Mouse (Mus musculus) erythroblast, embryonic 14.5 days (primary cell): Measurements from ENCODE around the gene Gm13285.
"Not testable (repeated sequence)": the region's sequence is repeated elsewhere in the genome, so short reads cannot be mapped to it uniquely, and the experiment has no call there.

Experiments used
- GATA1 ChIP-seq: IDR thresholded peaks from 2 replicates; pipeline ENCODE4 v1.6.1; 2012; ENCODE audit warnings: low read length, inconsistent platforms, mixed read lengths
- TAL1 ChIP-seq: IDR thresholded peaks from 3 replicates; pipeline ENCODE4 v1.6.1; 2012; ENCODE audit warnings: low read length, inconsistent platforms, mixed read lengths

DNA sequence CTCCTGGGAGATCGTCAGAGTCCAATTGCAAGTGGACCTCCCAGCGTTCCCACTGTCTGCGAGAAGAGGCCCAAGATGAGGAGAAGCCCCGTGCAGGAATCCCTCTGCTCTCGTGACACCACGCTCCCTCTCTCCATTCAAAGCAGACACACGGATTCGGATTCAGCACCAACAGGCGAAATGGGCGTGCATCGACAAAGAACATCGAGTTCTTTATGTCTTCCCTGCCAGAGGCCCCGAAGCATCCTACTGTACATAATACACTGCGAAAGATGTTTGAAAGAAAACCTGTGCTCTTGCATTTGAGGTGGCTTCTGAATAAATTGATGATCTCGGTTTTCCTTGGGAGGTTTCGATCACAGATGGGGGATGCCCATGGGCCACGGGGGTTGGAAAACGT is 19.1 kb upstream of the Gm13285 start:
- not testable (repeated sequence) for TF ChIP-seq TAL1, GATA1
